Mouse (Mus musculus) lung, adult 2 months (tissue): ENCODE measurements at regions not wholly inside any gene's neighbourhood (a gene's known extent, or its start where the extent isn't known, plus 50 kb on each side); places are given as distances from the start of the nearest gene placed in this dataset.

Experiments used
- DNase-seq: peaks from one replicate; pipeline ENCODE4 v3.0.0; 2022
- H3K4me1 ChIP-seq: fragments of 200-500 bp; 2 replicates; pipeline ENCODE4 v1.6.1; 2011; ENCODE audit warnings: low read length; ENCODE audit not compliant: control insufficient read depth, insufficient read depth
- H3K4me3 ChIP-seq: fragments of 200-500 bp; replicated peaks from 2 replicates; pipeline ENCODE3; 2011; ENCODE audit warnings: low read depth, mild to moderate bottlenecking, control low read depth, low read length; ENCODE audit errors: extremely low read depth
- CTCF ChIP-seq: fragments of 200-500 bp; IDR thresholded peaks from 2 replicates; pipeline ENCODE4 v1.5.1; 2011; ENCODE audit warnings: mild to moderate bottlenecking, low read length, control low read depth; ENCODE audit not compliant: insufficient read depth
- POLR2A ChIP-seq: fragments of 200-500 bp; IDR thresholded peaks from 2 replicates; pipeline ENCODE4 v1.6.1; 2011; ENCODE audit warnings: low read depth, mild to moderate bottlenecking, control low read depth, low read length, borderline replicate concordance; ENCODE audit errors: extremely low read depth
- WGBS: fragments of 180-500 bp; shearing (Covaris S2); methylation state at CpG from one replicate; pipeline ENCODE4 v1.1.7; 2018; 5-methylcytosine and 5-hydroxymethylcytosine counted together

DNA sequence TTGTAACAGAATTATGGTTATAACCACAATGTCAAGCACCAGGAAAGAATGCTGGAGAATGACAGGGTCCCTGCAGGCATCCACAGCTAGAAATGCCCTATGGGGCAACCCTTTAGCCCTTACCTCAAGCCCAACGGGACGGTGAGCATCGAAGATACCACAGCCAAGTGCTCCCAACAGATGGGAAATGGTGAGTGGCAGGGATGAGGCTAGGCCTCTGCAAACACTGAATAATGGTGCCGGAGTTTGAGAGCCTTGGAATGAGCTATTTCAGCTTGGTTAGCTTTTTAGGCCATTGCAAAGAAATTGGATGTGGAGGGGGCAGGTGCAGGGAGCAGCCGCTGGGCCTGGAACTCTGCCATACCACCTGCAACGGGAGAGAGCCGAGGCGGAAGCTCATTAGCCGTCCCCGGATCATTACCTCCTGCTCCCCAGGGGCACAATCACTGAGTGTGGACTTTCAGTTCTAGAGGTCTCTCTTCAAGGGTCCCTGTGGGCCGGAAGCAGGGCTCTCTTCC, 117.9 kb downstream of the Usp31 start:
- no peak overlapping the region for H3K4me3 ChIP-seq
- DNase-seq: no peak
- H3K4me1 ChIP-seq: no peaks in the 10 kb centered on the region
- TF ChIP-seq POLR2A (no peak), CTCF (no peak)
- WGBS: 77% methylated on average over 11 of the region's 11 CpGs

DNA sequence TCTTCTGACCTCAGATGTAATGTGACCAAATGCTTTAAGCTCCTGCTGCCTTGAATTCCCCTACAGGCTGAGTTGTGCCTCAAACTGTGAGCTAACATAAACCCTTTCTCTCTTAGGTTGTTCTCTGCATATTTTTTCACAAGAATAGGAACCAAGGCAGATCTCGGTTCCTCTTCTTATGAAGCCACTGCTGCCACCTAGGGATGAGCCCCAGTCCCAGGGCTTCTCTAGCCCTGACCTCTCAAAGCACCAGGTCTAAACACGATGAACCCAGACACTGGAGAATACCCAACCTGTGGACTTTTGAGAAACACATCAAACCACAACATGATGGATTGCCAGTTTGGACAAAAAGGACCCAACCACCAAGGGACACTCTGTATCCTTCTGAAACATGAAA, 119.3 kb downstream of the Usp31 start:
- no peak for DNase-seq
- WGBS: 50% methylated on average over 2 of the region's 2 CpGs
- Histone ChIP-seq H3K4me1 (no peaks in the 10 kb centered on the region), H3K4me3 (no peak overlapping the region)
- TF ChIP-seq POLR2A (no peak), CTCF (no peak)

- Histone ChIP-seq H3K4me1 (no peaks in the 10 kb centered on the region), H3K4me3 (no peak overlapping the region)
- 84% methylated on average over 10 of the region's 10 CpGs for WGBS
- TF ChIP-seq CTCF: no peak
- TF ChIP-seq POLR2A: no peak
- no peak for DNase-seq
Measured at GRCm38 (mm10) chr7:121585721-121586120, 121.3 kb downstream of the Usp31 start.

GRCm38 (mm10) chr7:121579497-121579896, 127.6 kb downstream of the Usp31 start:
- Histone ChIP-seq H3K4me1 (no peaks in the 10 kb centered on the region), H3K4me3 (no peak overlapping the region)
- WGBS: 58% methylated on average over 4 of the region's 4 CpGs
- no peak for DNase-seq
- no peak for TF ChIP-seq POLR2A
- TF ChIP-seq CTCF: no peak

- 72% methylated on average over 5 of the region's 5 CpGs for WGBS
- no peak for TF ChIP-seq CTCF
- no peak for TF ChIP-seq POLR2A
- DNase-seq: no peak
- H3K4me1 ChIP-seq: no peaks in the 10 kb centered on the region
- no peak overlapping the region for H3K4me3 ChIP-seq
Measured at GRCm38 (mm10) chr7:121572681-121573335, 134.2 kb downstream of the Usp31 start.

DNA sequence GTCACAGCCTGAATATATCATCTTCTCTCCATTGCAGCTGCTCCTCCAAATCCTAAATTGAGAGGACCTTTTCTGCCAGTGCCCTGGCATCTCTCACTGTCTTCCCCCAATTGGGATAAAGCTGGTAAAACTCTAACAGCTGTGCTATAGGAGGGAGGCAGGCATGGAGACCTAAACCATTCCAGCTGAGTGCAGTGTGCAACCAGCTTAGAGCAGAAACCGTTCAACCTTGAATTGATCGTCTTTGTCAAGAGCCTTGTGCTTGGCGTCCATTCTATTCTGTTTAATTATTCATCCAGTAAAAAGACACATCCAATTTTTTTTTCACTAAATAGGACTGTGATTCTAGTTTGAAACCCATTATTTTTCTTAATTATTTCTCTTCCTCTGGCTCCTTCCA, 135.3 kb downstream of the Usp31 start:
- Histone ChIP-seq H3K4me3 (no peak overlapping the region), H3K4me1 (no peaks in the 10 kb centered on the region)
- DNase-seq: no peak
- TF ChIP-seq CTCF (no peak), POLR2A (no peak)
- 82% methylated on average over 3 of the region's 3 CpGs for WGBS

GRCm38 (mm10) chr7:121571292-121571691, 135.8 kb downstream of the Usp31 start:
- no peak overlapping the region for H3K4me3 ChIP-seq
- TF ChIP-seq POLR2A (no peak), CTCF (no peak)
- DNase-seq: no peak
- no peaks in the 10 kb centered on the region for H3K4me1 ChIP-seq
- 74% methylated on average over 4 of the region's 4 CpGs for WGBS

DNA sequence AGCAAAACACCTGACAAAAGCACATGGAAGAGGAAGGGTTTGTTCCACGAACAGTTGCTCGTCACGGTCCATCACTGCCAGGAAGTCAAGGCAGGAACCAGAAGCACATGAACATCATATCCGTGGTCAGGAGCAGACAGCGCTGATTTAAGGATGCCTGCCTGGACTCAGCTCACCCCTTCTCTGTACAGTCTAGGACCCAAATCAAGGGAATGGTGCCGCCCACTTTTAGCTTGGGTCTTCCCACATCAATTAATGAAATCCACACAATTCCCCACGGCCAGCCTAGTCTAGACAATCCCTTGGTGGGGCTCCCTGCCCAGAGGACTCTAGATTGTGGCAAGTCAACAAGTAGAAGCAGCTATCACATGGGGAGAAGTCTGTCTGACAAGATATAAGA, 137.8 kb downstream of the Usp31 start:
- no peak overlapping the region for H3K4me3 ChIP-seq
- 80% methylated on average over 7 of the region's 7 CpGs for WGBS
- TF ChIP-seq CTCF (no peak), POLR2A (no peak)
- H3K4me1 ChIP-seq: no peaks in the 10 kb centered on the region
- DNase-seq: no peak

GRCm38 (mm10) chr7:121568064-121568463, 139.0 kb downstream of the Usp31 start:
- DNase-seq: no peak
- 64% methylated on average over 2 of the region's 2 CpGs for WGBS
- Histone ChIP-seq H3K4me1 (no peaks in the 10 kb centered on the region), H3K4me3 (no peak overlapping the region)
- TF ChIP-seq CTCF (no peak), POLR2A (no peak)

DNA sequence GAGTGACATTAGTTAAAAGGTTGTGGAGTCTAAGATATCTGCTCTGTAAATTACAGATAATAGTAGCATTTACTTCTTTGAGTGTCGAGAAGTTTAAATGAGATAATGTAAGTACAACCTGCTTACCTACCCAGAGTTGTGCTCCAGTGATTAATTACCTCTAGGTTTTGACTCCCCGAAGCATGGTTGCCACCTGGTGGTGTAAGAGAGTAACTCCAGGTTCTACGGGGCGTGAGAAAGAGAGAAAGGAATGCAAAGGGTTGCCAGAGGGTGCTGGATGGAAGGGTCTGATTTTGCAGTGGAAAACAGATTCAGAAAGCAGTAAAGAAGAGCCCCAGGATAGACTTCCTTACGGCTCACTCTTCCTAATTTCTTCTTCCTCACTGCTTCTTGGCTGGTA, 143.5 kb downstream of the Usp31 start:
- Histone ChIP-seq H3K4me3 (no peak overlapping the region), H3K4me1 (no peaks in the 10 kb centered on the region)
- TF ChIP-seq CTCF (0 out of 2 replicates have a peak, but pooled peaks have one; percentile 7), POLR2A (no peak)
- no peak for DNase-seq
- 24% methylated on average over 5 of the region's 5 CpGs for whole genome bisulfite sequencing
